Mouse (Mus musculus) left cerebral cortex, adult 6 months (tissue): ENCODE results near the gene Wdr63. TPM values are rescaled to one million over a fixed set of nuclear protein-coding genes. Genes with fewer than 3 reads are reported as not detected.

Source experiments
- long read RNA-seq, 2 experiments: library from polyadenylated mRNA; unstranded; transcript quantifications; one replicate each; pipeline ENCODE4 v2.0.0; 2019 to 2020
- polyA plus RNA-seq: library from polyadenylated mRNA; unstranded; fragments of <200 nt; fragmentation: Nextera tagmentation; gene quantifications from 2 replicates; pipeline ENCODE4 v1.2.3, GENCODE M21; 2021

Gene Wdr63
- polyA plus RNA-seq: 0.07 and 0.13 TPM in 2 replicates
- long read RNA-seq, experiment 1: 0 reads
- long read RNA-seq, experiment 2: 0 reads

GRCm38 (mm10) chr3:146107921-146108571, at the start of gene Wdr63:
Wdr63 (minus strand) TSS chr3:146108130.

GRCm38 (mm10) chr3:146149156-146150057, 41.5 kb upstream of the Wdr63 start, which contains the start of gene Mcoln2:
Mcoln2 (plus strand) TSS chr3:146149833.

GRCm38 (mm10) chr3:146117258-146117996, 9.5 kb upstream of the Wdr63 start, which contains the start of gene Mcoln3:
Mcoln3 (plus strand) TSS chr3:146117450.

Other genes with a start within 250 kb of the Wdr63 start
- 19.3 and 19.8 TPM in 2 replicates for gene Bcl10, start 185.3 kb downstream of the Wdr63 start, polyA plus RNA-seq
- gene 2410004B18Rik, start 170.1 kb downstream of the Wdr63 start, polyA plus RNA-seq: 71.5 and 75.4 TPM in 2 replicates
- 0.31 and 0.43 TPM in 2 replicates for gene Syde2, start 120.3 kb downstream of the Wdr63 start, polyA plus RNA-seq
- gene Mcoln3, start 9.3 kb upstream of the Wdr63 start, polyA plus RNA-seq: not detected in 2 replicates
- 0.06 TPM in 1 of 2 replicates, not detected in the other for gene Mcoln2, start 41.7 kb upstream of the Wdr63 start, polyA plus RNA-seq
- 0.51 and 0.67 TPM in 2 replicates for gene Lpar3, start 112.8 kb upstream of the Wdr63 start, polyA plus RNA-seq